Mouse (Mus musculus) c-Kit-positive CD71-negative TER-119-negative erythroid progenitor cells, embryonic 14.5 days (primary cell): ENCODE measurements around the gene Clrn2.
A peak's percentile ranks its signal among the peaks of the same experiment; 100 is the strongest.
"Not testable (repeated sequence)": the region's sequence is repeated elsewhere in the genome, so short reads cannot be mapped to it uniquely, and the experiment has no call there.

ENCODE experiments used
- DNase-seq: peaks from one replicate; pipeline ENCODE4 v3.0.0-alpha.2; 2013; ENCODE audit warnings: low read depth

The Clrn2 gene

GRCm38 (mm10) chr5:45453451-45453850, at the start of gene Clrn2:
Gene Clrn2 (plus strand): TSS chr5:45453751.
- no peak for DNase-seq

GRCm38 (mm10) chr5:45406129-45406528, 47.4 kb upstream of the Clrn2 start:
- DNase-seq: no peak

GRCm38 (mm10) chr5:45416478-45416877, 37.1 kb upstream of the Clrn2 start:
- no peak for DNase-seq

DNA sequence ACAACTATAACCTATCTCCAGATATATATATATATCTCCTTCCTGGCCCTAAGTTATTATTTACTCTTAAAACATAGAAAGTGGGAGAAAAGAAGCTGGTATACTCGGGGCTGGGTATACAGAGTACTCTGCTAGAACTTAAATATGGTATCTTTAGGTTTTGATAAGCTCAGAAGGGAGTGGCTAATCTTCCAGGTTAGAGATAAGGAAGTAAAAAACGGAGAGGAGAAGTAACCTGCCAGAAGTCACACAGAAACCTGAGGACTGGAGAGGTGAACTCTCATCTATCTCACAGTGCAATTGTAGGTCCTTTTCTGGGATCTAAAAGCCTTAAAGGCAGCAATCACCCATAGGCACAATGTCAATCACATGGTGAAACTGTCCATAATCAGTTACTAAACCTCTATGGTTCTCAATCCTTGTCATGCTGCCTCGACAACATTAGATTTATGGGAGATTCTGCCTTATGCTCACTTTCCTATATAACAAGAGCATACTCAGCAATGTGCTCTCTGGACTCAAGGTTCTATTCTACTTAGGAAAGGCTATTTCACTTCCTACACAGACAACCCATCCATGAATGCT, 35.6 kb upstream of the Clrn2 start:
- DNase-seq: no peak

GRCm38 (mm10) chr5:45419841-45420638, 33.5 kb upstream of the Clrn2 start:
- DNase-seq: peak; percentile 9

GRCm38 (mm10) chr5:45421881-45422844, 31.4 kb upstream of the Clrn2 start:
- DNase-seq: no peak

DNA sequence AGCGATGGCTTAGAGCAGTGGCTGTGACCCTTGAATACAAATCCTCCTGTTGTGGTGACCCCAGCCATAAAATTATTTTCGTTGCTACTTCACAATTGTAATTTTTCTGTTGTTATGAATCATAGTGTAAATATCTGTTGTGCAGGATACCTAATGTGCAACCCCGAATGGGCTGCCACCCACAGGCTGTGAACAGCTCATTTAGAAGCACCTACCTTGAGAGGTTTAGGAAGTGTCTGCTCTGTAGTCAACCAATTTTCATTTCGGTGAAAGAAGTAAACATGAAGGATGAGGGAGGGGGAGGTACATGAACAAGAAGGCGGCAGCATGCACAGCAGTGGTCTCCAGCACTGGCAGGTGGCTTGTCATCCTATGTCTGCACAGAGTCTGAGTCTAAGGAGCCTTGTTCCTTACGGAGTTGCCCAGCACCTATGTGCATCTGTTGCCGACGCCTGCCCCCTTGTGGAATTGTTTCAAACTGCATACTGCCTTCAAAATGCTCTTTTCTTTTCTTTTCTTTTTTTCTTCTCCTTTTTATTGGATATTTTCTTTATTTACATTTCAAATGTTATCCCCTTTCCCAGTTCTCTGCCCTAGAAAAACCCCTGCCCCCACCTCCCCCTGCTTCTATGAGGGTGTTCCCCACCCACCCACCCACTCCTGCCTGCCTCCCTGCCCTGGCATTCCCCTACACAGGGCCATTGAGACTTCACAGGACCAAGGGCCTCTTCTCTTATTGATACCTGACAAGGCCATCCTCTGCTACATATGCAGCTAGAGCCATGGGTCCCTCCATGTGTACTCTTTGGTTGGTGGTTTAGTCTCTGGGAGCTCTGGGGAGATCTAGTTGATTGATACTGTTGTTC, 29.3 kb upstream of the Clrn2 start:
- peak; percentile 39 for DNase-seq

DNA sequence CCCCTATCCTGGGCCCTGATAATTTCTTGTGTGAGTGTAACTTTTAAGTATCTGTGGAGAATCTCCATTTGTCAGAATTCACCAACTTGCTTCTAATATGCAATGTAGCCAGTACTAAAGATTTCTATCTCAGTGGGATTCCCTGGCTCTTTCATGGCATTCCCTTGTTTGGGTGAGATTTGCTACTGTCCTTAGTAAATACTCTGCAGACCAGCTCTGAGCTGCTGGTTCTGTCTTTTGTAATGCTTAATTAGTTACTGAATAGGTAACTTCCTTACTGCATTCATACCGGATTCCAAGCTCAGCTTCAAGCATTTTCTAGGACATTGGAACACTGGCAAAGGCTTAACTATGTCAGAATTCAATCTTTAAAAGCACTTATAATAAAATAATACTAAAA, 27.8 kb upstream of the Clrn2 start:
- DNase-seq: not testable (repeated sequence)

DNA sequence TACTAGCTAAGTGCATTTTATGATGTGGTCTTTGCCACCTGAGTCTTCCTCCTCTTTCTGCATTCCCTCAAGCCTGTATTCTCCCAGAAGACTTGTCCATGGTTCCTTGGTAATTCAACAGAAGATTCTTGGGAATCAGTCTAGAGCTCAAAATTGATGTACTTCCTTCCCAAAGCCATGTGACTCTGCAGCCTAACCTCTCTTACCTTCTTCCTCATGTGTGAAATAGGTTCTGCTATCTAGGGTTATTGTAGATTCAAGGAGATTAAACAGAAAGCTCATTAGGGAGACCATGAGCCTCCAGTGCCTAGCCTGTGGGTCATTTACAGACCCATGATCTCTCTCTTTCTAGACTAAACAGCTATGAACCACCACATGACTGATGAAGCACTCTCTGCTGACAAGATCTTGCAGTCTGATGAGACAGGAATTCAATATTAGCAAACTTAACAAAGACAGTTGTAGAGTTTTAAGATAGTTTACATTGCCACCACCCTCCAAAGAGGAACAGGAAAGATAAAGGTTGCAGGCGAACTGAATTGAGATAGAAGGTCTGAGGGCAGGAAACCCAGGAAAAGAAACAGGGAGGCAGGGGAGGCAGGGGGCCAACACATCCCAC, 27.0 kb upstream of the Clrn2 start:
- no peak for DNase-seq

- DNase-seq: no peak
These were observed 25.7 kb upstream of the Clrn2 start for GRCm38 (mm10) chr5:45427891-45428290.

DNA sequence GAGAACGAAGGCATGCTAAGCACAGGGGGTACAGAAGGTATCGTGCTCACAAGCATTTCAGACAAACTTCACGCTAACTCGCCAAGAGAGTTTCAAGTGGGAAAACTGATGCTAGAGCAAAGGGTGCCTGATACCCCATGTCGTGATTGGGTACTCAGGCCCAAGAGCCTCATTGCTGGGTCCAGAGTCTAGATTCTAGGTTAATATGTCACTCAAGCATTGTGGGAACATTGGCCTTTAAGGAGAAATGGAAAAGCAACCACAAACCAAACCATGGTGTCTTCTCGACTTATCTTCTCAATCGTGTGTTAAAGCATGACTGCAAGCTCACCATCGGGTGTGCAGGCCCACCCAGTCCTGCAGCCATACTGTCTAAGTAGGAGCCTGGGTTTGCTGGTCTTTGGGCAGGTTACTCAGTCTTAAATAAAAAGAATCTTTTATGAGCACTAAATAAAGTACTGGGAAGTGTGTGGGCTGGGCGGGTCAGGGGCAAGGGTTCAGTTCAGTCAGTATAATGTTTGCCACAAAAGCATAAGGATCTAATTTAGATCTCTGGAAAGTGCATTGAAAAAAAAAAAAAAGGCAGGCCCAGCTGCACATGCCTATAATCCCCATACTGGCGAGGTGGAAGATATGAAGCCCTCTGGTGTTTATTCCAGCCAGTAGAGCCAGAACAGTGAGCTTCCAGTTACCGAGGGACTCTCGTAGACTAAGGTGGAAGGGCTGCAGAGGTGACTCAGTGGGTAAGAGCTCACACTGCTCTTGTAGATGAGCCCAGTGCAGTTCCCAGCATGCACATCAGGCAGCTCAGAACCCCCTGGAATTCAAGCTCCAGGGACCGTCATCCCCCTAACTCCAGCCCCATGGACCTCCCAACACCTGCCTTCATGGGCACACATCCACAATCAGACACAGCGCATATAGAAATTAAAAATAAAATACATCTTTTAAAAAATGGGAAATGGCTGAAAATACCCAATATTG, 17.3 kb upstream of the Clrn2 start:
- no peak for DNase-seq

DNA sequence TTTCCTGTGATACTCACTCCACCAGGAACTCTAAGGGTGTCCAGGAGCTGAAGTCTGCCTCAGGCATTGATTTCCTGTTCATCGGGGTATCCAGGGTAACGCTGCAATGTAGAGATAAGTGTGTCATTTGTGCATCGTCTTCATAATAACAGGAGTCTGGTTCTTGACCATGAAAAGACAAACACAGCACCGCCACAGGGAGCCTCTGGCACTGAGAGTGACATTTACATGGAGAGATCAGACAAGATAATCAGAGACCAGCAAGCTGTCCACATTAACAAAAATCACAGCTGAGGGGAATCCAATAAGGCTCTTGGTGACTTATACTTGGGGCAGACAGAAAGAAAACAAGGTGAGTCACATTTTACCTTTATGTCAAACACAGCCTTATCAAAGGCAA, 15.7 kb upstream of the Clrn2 start:
- no peak for DNase-seq

DNA sequence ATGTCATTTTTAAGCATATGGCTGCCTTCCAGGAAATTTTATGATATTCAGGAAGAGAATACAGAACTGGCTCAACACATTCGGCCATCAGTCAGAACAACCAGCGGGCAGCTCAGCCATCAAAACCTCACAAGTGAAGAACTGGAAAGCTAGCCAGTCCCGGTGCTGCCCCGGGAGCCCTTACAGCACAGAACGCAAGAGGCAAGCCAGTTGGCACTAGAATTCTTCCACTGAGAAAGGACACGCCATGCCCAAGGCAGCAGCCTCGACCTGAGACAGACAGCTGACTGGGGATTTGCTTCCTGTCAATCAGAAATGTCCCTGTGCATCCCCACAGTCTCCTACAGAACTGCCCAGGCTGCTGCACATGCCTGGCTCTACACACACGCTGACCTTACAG, 15.2 kb upstream of the Clrn2 start:
- no peak for DNase-seq

- DNase-seq: no peak
These were observed 12.4 kb upstream of the Clrn2 start for GRCm38 (mm10) chr5:45441124-45441523.

- no peak for DNase-seq
These were observed 11.8 kb upstream of the Clrn2 start for GRCm38 (mm10) chr5:45441745-45442144.

GRCm38 (mm10) chr5:45444130-45444832, 9.3 kb upstream of the Clrn2 start:
- no peak for DNase-seq

GRCm38 (mm10) chr5:45448676-45449075, 4.9 kb upstream of the Clrn2 start:
- no peak for DNase-seq

DNA sequence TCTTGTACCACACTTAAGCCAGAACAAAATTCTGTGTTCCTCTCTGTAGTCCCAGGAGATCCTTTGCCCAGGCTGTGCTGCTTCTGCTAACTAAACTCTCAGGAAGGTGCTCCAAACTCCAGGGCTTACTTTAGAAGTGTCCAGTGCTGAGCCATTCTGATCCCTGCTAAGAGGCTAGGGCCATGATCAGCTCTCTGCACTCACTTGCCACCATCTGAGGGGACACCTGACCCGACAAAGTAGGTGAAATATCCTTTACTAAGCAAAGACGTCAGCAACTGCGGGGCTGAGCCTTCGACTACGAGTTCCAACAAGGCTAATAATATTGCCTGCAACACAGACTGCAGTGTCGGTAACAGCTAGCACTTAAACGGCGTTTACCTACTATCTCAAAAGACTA, 4.3 kb upstream of the Clrn2 start:
- DNase-seq: no peak
